In the genomic region with DNA sequence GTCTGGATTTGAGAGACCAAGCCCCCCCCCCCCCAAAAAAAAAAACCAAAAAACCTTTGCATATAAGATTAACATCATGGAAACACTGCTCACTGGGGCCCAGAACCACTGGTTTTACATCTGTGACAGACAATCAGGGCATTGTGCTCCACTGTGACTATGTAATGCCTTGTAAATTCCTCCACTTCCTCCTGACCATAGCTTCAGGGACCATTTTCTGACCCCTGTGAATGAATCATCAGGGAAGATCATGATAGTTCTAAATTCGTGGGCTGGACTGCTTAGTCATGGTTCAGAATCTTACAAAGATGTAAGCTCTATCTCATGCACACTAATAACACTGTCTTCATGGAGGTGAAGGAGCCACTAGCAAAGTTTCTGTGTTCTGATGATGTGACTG, we compare ENCODE assay signal across 12 mouse cellular contexts.
"Had no signal": no experiment of that assay in that cellular context is flagged by ENCODE, and none has a peak within 500 bp of the region (broad histone marks: within the 10 kb centered on the region; RNA-seq: fewer than 3 reads in every experiment).

No protein-coding gene starts in this region.

- H3K27ac ChIP-seq: intestine, embryonic 15.5 days; limb, embryonic 12.5 days; liver, embryonic 14.5 days; midbrain, embryonic 15.5 days had no signal

- H3K9ac ChIP-seq: intestine, embryonic 15.5 days; limb, embryonic 12.5 days; liver, embryonic 14.5 days; midbrain, embryonic 15.5 days had no signal

- H3K4me3 ChIP-seq: intestine, embryonic 15.5 days; limb, embryonic 12.5 days; midbrain, embryonic 15.5 days had no signal

- H3K4me2 ChIP-seq: intestine, embryonic 15.5 days; limb, embryonic 12.5 days; midbrain, embryonic 15.5 days had no signal

- H3K27me3 ChIP-seq: intestine, embryonic 15.5 days; limb, embryonic 12.5 days; midbrain, embryonic 15.5 days had no signal

- H3K4me1 ChIP-seq: intestine, embryonic 15.5 days; limb, embryonic 12.5 days; midbrain, embryonic 15.5 days had no signal

- H3K9me3 ChIP-seq: intestine, embryonic 15.5 days; limb, embryonic 12.5 days; midbrain, embryonic 15.5 days had no signal

- ATAC-seq: intestine, embryonic 15.5 days; midbrain, embryonic 15.5 days had no signal

- DNase-seq: kidney, adult 8-10 months; kidney, postnatal 36 days; layer of hippocampus, adult 9-11 months; layer of hippocampus, postnatal 36 days; liver; lung, adult 18-20 months; right cerebral cortex, postnatal 14 days; thymus, postnatal 14 days had no signal
